Mouse (Mus musculus): ENCODE results near the gene Zfp865. TPM values are rescaled to one million over a fixed set of nuclear protein-coding genes. Genes with fewer than 3 reads are reported as not detected.

Gene Zfp865
- polyA plus RNA-seq (2016; fragmentation: Nextera tagmentation; extraction: Ambion mirVana): 8.2 TPM in 2 replicates

DNA sequence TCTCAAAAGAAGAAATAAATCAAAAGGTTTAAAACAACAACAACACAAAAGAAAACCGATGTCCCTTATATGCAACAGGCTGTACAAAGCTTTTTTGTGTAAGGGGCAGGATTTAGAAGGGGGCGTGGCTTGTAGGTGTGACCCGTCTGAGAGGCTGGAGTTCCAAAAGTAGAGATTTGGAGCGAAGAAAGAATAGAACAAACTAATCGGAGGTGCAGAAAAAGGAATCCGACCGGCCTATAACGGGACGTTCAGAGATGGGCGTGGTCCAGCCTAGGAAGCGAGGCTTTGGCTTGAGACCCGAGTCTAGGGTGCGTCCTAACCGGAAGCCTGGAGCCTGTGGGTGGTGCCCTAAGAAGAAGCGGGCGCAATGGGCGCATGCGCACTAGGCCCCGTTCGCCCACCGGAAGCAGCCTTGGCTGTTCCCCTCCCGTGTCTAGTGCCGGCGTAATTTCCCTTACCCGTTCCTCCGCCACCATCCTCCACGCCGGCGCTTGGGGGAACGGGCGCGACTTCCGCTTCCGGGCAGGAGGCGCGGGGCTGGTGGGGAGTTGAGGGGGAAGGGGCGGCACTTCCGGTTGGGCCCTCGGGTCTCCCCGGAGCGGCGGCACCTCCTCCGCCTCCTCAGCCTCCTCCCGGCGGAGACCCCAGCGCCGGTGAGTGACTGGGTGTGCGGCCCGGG is at the start of gene Zfp865, which contains the start of gene Ccdc106:
Gene Zfp865 (plus strand): TSS at position 377 of the 682 bp plus-strand sequence.
Gene Ccdc106 (plus strand): TSS at position 554 of the 682 bp plus-strand sequence.
- no peaks in the 10 kb centered on the region for H3K27me3 ChIP-seq
- H3K4me2 ChIP-seq (replicated peaks): peak within 1 kb of the TSS; percentile 82
- H3K36me3 ChIP-seq: peaks cover 29% of the 10 kb centered on the region
- peak within 1 kb of the TSS; percentile 92 for H3K9ac ChIP-seq
- peak within 1 kb of the TSS; percentile 87 for H3K4me3 ChIP-seq
- WGBS: under 1% methylated on average over 48 of the region's 49 CpGs
- H3K27ac ChIP-seq: peak within 1 kb of the TSS; percentile 98
- peaks cover 11% of the 10 kb centered on the region for H3K4me1 ChIP-seq
- ATAC-seq (ENCODE audit: insufficient number of reproducible peaks, insufficient read depth, low FRiP score, low TSS enrichment): peak; percentile 83
- H3K9me3 ChIP-seq: no peaks in the 10 kb centered on the region

DNA sequence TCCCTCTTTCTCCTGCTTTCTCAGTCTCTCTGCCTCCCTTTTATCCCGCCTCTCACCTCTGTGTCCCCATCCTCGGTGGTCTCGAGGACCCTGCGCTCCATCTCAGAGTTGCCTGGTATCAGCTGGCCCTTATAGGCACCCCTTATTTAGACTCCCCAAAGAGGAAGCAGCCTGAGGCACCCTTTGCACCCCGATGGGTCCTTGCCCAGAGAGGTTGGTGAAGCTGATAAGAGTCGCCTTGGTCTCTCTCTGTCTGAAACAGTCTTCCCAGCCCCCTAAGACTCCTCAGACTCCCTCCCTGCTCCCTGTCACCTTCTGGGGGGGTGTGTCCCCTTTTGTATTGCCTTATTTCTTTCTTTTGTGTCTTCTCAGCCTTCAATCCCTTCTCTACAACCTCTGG is 49.1 kb upstream of the Zfp865 start, which contains the start of gene Sbk3:
Gene Sbk3 (minus strand): TSS at position 101 of the 400 bp plus-strand sequence.
- no peak for ATAC-seq (ENCODE audit: insufficient number of reproducible peaks, insufficient read depth, low FRiP score, low TSS enrichment)
- Histone ChIP-seq H3K9ac (no peak within 1 kb of the TSS), H3K36me3 (no peaks in the 10 kb centered on the region), H3K4me1 (no peaks in the 10 kb centered on the region), H3K27me3 (no peaks in the 10 kb centered on the region), H3K4me3 (no peak within 1 kb of the TSS), H3K27ac (no peak within 1 kb of the TSS), H3K9me3 (no peaks in the 10 kb centered on the region), H3K4me2 (replicated peaks) (no peak within 1 kb of the TSS)
- 44% methylated on average over 6 of the region's 6 CpGs for WGBS

GRCm38 (mm10) chr7:4971710-4972109 is 48.5 kb upstream of the Zfp865 start:
- Histone ChIP-seq H3K9ac (no peak overlapping the region), H3K36me3 (no peaks in the 10 kb centered on the region), H3K27me3 (no peaks in the 10 kb centered on the region), H3K9me3 (no peaks in the 10 kb centered on the region), H3K4me2 (replicated peaks) (no peak overlapping the region), H3K4me3 (no peak overlapping the region), H3K4me1 (no peaks in the 10 kb centered on the region), H3K27ac (no peak overlapping the region)
- ATAC-seq (ENCODE audit: insufficient number of reproducible peaks, insufficient read depth, low FRiP score, low TSS enrichment): no peak
- 23% methylated on average over 7 of the region's 7 CpGs for WGBS

DNA sequence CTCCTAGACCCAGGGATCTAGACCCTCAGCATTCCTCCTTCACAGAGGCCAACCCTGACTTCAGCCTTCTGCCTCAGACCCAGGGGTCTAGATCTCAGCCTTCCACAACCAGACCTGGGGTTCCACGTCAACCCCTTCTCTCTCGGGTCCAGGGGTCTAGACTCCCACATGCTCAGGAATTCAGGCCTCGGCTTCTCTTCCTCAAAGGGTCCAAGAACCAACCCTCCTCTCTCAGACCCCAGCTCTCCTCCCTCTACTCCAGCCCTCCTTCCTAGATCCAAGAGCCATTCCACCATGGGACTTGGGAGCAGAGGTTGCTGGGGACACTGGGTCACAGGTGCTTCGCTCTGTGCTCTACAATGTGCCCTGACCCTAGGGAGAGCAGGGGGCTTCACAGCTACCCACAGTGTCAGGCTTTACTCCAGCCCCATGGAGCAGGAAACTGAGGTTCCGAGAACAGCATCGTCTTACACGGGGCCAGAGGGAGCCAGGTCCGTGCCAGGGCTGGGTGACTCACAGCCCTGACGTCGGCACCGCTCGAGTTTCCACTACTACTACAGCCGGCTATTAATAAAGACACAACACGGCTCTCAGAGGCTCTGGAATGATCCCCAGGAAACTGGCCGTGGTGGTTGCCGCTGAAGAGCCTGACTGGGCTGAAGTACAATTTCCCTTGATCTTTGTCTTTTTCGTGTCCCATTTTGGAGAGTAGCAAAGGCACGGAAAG is 47.7 kb upstream of the Zfp865 start:
- Histone ChIP-seq H3K4me3 (no peak overlapping the region), H3K4me1 (no peaks in the 10 kb centered on the region), H3K36me3 (no peaks in the 10 kb centered on the region), H3K9ac (no peak overlapping the region), H3K27ac (no peak overlapping the region), H3K9me3 (no peaks in the 10 kb centered on the region), H3K4me2 (replicated peaks) (no peak overlapping the region), H3K27me3 (no peaks in the 10 kb centered on the region)
- 66% methylated on average over 18 of the region's 18 CpGs for WGBS
- no peak for ATAC-seq (ENCODE audit: insufficient number of reproducible peaks, insufficient read depth, low FRiP score, low TSS enrichment)

- Histone ChIP-seq H3K9ac (no peak overlapping the region), H3K36me3 (no peaks in the 10 kb centered on the region), H3K9me3 (no peaks in the 10 kb centered on the region), H3K4me2 (replicated peaks) (no peak overlapping the region), H3K4me1 (no peaks in the 10 kb centered on the region), H3K27me3 (no peaks in the 10 kb centered on the region), H3K4me3 (no peak overlapping the region), H3K27ac (no peak overlapping the region)
- ATAC-seq (ENCODE audit: insufficient number of reproducible peaks, insufficient read depth, low FRiP score, low TSS enrichment): no peak
- WGBS: 60% methylated on average over 4 of the region's 4 CpGs
Observed at GRCm38 (mm10) chr7:4975455-4975854, 44.7 kb upstream of the Zfp865 start.

- Histone ChIP-seq H3K36me3 (no peaks in the 10 kb centered on the region), H3K4me1 (no peaks in the 10 kb centered on the region), H3K9me3 (no peaks in the 10 kb centered on the region), H3K27ac (no peak overlapping the region), H3K27me3 (no peaks in the 10 kb centered on the region), H3K9ac (no peak overlapping the region), H3K4me2 (replicated peaks) (no peak overlapping the region), H3K4me3 (no peak overlapping the region)
- 91% methylated on average over 7 of the region's 7 CpGs for WGBS
- no peak for ATAC-seq (ENCODE audit: insufficient number of reproducible peaks, insufficient read depth, low FRiP score, low TSS enrichment)
Observed at GRCm38 (mm10) chr7:4976832-4977231, 43.3 kb upstream of the Zfp865 start.

- H3K27me3 ChIP-seq: peaks cover 6% of the 10 kb centered on the region
- H3K4me2 ChIP-seq (replicated peaks): no peak overlapping the region
- peaks cover 24% of the 10 kb centered on the region for H3K36me3 ChIP-seq
- 0 out of 2 replicates have a peak, but pooled peaks cover under 1% of the 10 kb centered on the region for H3K4me1 ChIP-seq
- H3K9ac ChIP-seq: no peak overlapping the region
- ATAC-seq (ENCODE audit: insufficient number of reproducible peaks, insufficient read depth, low FRiP score, low TSS enrichment): no peak
- H3K9me3 ChIP-seq: peaks cover 17% of the 10 kb centered on the region
- no peak overlapping the region for H3K4me3 ChIP-seq
- WGBS: 69% methylated on average over 2 of the region's 2 CpGs
- no peak overlapping the region for H3K27ac ChIP-seq
Observed at GRCm38 (mm10) chr7:4988250-4988649, 31.9 kb upstream of the Zfp865 start.

GRCm38 (mm10) chr7:4993347-4993998 is 26.7 kb upstream of the Zfp865 start:
- ATAC-seq (ENCODE audit: insufficient number of reproducible peaks, insufficient read depth, low FRiP score, low TSS enrichment): no peak
- Histone ChIP-seq H3K9ac (no peak overlapping the region), H3K27ac (no peak overlapping the region), H3K4me2 (replicated peaks) (peak overlapping the region; percentile 71), H3K27me3 (peaks cover 24% of the 10 kb centered on the region), H3K4me1 (peaks cover 28% of the 10 kb centered on the region), H3K4me3 (peak overlapping the region; percentile 16; the same call in 1 of the 2 replicates), H3K36me3 (peaks cover 38% of the 10 kb centered on the region), H3K9me3 (peaks cover 28% of the 10 kb centered on the region)
- WGBS: 37% methylated on average over 52 of the region's 55 CpGs

DNA sequence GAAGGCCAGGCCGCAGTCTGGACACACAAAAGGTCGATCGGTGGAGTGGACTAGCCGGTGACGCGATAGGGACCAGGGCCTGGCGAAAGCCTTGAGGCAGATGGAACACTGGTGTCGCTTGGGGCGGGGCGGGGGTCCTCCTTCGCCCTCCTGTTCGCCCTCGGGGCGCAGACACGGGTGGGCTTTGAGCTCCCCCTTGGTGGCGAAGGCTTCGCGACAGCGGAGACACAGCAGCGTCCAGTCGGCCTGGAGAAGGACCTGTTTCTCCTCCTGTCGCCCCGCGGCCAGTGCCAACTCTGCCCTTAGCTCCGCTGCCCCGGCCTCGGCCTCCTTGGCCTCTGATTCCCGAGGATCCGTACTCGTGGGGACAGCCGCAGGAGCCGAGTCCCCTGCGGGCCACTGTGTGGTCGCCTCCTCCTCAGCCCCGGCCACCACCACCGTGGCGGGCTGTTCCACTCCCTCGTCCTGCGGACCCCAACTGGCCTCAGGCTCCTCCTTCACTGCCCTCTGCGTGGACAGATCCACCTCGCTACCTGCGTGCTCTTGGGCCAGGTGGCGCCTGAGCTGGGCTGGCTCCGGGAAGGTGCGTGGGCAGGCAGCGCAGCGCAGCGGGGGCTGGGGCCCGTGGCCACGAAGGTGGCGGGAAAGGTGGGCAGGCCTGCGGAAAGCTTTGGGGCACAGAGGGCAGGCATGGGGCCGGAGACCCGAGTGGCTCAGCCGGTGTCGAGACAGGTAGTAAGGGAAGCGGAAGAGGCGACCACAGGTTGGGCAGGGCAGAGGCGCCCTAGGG is 26.0 kb upstream of the Zfp865 start:
- Histone ChIP-seq H3K27ac (no peak overlapping the region), H3K9ac (peak overlapping the region; percentile 85; the same call in 1 of the 2 replicates), H3K36me3 (peaks cover 38% of the 10 kb centered on the region), H3K4me3 (peak overlapping the region; percentile 74), H3K9me3 (peaks cover 28% of the 10 kb centered on the region), H3K4me1 (peaks cover 28% of the 10 kb centered on the region), H3K4me2 (replicated peaks) (peak overlapping the region; percentile 71), H3K27me3 (peaks cover 24% of the 10 kb centered on the region)
- WGBS: 50% methylated on average over 59 of the region's 59 CpGs
- ATAC-seq (ENCODE audit: insufficient number of reproducible peaks, insufficient read depth, low FRiP score, low TSS enrichment): no peak

GRCm38 (mm10) chr7:4995268-4996002 is 24.7 kb upstream of the Zfp865 start:
- 6% methylated on average over 19 of the region's 19 CpGs for WGBS
- Histone ChIP-seq H3K4me1 (peaks cover 28% of the 10 kb centered on the region), H3K27me3 (peaks cover 24% of the 10 kb centered on the region), H3K9ac (peak overlapping the region; percentile 85), H3K9me3 (peaks cover 27% of the 10 kb centered on the region), H3K36me3 (peaks cover 38% of the 10 kb centered on the region), H3K27ac (peak overlapping the region; percentile 61), H3K4me2 (replicated peaks) (peak overlapping the region; percentile 71), H3K4me3 (peak overlapping the region; percentile 74)
- ATAC-seq (ENCODE audit: insufficient number of reproducible peaks, insufficient read depth, low FRiP score, low TSS enrichment): peak; percentile 54

All from embryonic facial prominence, embryonic 12.5 days (tissue).